Mouse (Mus musculus): Measurements from ENCODE around the gene Tiam1.

- TF ChIP-seq CTCF (IDR thresholded peaks at IDR 0.05; ENCODE audit: low read depth, low read length) (no peak), POLR2AphosphoS5 (IDR thresholded peaks at IDR 0.05; ENCODE audit: insufficient replicate concordance, low read depth, low read length) (no peak), GATA1 (IDR thresholded peaks at IDR 0.05; ENCODE audit: borderline replicate concordance, low read length) (no peak), TAL1 (conservative IDR thresholded peaks at IDR 0.05; ENCODE audit: low read depth, low read length) (no peak)
Observed at GRCm38 (mm10) chr16:89954114-89954513, 189.5 kb downstream of the Tiam1 start.
